Mouse (Mus musculus) ES-Bruce4 (cell line): ENCODE measurements around the gene Gmps. TPM values are rescaled to one million over a fixed set of nuclear protein-coding genes. Genes with fewer than 3 reads are reported as not detected.

Experiments
- H3K27ac ChIP-seq: 2 replicates; pipeline ENCODE4 v1.5.1; 2012; ENCODE audit warnings: low read length, inconsistent platforms; ENCODE audit not compliant: insufficient read depth
- H3K27me3 ChIP-seq: 2 replicates; pipeline ENCODE4 v1.6.1; 2012; ENCODE audit warnings: mild to moderate bottlenecking, low read length, inconsistent platforms; ENCODE audit not compliant: control insufficient read depth, poor library complexity, insufficient read depth, severe bottlenecking
- H3K36me3 ChIP-seq: 2 replicates; pipeline ENCODE4 v1.6.1; 2012; ENCODE audit warnings: inconsistent platforms, mild to moderate bottlenecking, low read length, moderate library complexity; ENCODE audit not compliant: control insufficient read depth, poor library complexity, insufficient read depth, severe bottlenecking
- H3K4me1 ChIP-seq: one replicate; pipeline ENCODE4 v1.8.1; 2011; ENCODE audit warnings: low read length; ENCODE audit not compliant: control insufficient read depth, insufficient read depth
- H3K4me3 ChIP-seq: 2 replicates; pipeline ENCODE4 v1.5.1; 2011; ENCODE audit warnings: low read depth, mild to moderate bottlenecking, low read length
- H3K9ac ChIP-seq: 2 replicates; pipeline ENCODE4 v1.6.1; 2012; ENCODE audit warnings: low read depth, mild to moderate bottlenecking, inconsistent platforms; ENCODE audit not compliant: poor library complexity, severe bottlenecking
- H3K9me3 ChIP-seq: replicated peaks from 2 replicates; pipeline ENCODE4 v1.6.1; 2012; ENCODE audit warnings: mild to moderate bottlenecking, low read length, inconsistent platforms; ENCODE audit not compliant: control insufficient read depth, poor library complexity, insufficient read depth, severe bottlenecking
- CTCF ChIP-seq: IDR thresholded peaks from one replicate; pipeline ENCODE4 v1.8.1; 2011; ENCODE audit warnings: low read depth, low read length
- EP300 ChIP-seq: IDR thresholded peaks from 2 replicates; pipeline ENCODE4 v1.6.1; 2011; ENCODE audit warnings: low read depth, low read length; ENCODE audit not compliant: insufficient read depth
- POLR2A ChIP-seq: IDR thresholded peaks from one replicate; pipeline ENCODE4 v1.8.1; 2011; ENCODE audit warnings: low read length; ENCODE audit not compliant: insufficient read depth
- polyA plus RNA-seq: library from polyadenylated mRNA; stranded (reverse); fragments of >200 nt; gene quantifications from 2 replicates; pipeline ENCODE4 v1.2.4, GENCODE M21; 2011; ENCODE audit warnings: low read depth; ENCODE audit not compliant: missing spikeins, insufficient read depth, insufficient read length

The Gmps gene
- polyA plus RNA-seq, 1 experiment, result 58.3 TPM

- Histone ChIP-seq H3K27me3 (no peaks in the 10 kb centered on the region), H3K36me3 (peaks cover 52% of the 10 kb centered on the region), H3K9me3 (no peaks in the 10 kb centered on the region), H3K4me3 (no peak overlapping the region), H3K27ac (no peak overlapping the region), H3K4me1 (no peaks in the 10 kb centered on the region), H3K9ac (no peak overlapping the region)
- TF ChIP-seq CTCF (no peak), POLR2A (no peak), EP300 (no peak)
Observed at GRCm38 (mm10) chr3:63988722-63989440, 13.0 kb downstream of the Gmps start.

DNA sequence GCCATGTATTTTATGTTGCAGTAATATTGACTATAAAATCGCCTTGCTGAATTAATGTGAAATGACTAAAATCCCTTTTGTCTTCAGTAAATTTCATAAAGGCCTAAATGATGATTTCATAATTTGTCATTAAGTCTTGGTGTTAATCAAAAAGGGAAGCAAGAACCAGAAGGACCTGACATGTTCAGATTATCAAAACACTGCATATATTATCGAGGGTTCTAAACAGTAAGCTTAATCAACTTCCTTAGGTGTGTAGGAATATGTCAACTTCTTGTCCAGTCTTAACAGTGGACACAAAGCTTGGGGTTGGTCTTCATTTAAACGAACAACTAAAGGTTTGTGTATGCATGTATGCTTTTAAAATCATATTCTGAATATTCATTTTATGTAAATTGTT is 45.5 kb downstream of the Gmps start:
- Histone ChIP-seq H3K4me3 (no peak overlapping the region), H3K9me3 (no peaks in the 10 kb centered on the region), H3K4me1 (no peaks in the 10 kb centered on the region), H3K27me3 (no peaks in the 10 kb centered on the region), H3K9ac (no peak overlapping the region), H3K27ac (no peak overlapping the region), H3K36me3 (peaks cover 2% of the 10 kb centered on the region)
- no peak for TF ChIP-seq EP300
- no peak for TF ChIP-seq POLR2A
- TF ChIP-seq CTCF, result no peak

DNA sequence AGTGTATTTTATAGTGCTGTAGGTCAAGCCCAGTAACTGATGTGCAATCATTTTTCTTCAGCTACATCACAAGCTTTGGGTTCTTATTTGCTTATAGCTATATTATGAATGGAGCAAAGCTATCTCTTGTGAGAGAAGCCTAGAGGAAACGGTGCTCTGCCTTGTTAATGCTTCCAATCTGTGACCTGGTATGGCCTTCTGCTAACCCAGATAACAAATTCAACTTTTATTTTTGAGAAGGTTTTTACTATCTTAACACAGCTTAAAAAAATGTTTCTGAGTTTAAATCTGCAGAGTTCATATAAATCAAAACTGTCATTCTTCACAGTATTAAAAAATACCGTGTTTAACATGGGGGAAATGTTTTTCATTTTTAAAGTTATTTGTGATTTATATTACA is 46.0 kb downstream of the Gmps start:
- no peaks in the 10 kb centered on the region for H3K4me1 ChIP-seq
- H3K4me3 ChIP-seq, result no peak overlapping the region
- no peaks in the 10 kb centered on the region for H3K27me3 ChIP-seq
- no peak for TF ChIP-seq EP300
- no peak for TF ChIP-seq CTCF
- TF ChIP-seq POLR2A, result no peak
- no peak overlapping the region for H3K9ac ChIP-seq
- H3K36me3 ChIP-seq, result peaks cover 2% of the 10 kb centered on the region
- no peak overlapping the region for H3K27ac ChIP-seq
- H3K9me3 ChIP-seq, result no peaks in the 10 kb centered on the region

DNA sequence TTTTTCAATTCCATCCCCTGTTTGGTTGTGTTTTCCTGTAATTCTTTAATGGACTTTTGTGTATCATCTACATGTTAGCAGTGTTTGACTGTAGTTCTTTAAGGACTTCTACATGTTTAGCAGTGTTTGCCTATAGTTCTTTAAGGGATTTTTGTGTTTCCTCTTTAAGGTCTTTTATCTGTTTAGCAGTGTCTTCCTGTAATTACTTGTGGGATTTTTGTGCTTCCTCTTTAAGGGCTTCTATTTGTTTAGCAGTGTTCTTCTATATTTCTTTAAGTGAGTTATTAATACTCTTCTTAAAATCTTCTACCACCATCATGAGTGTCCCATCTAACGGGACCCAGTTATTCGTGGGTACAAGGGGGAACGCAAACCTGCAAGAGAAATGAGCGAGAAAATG is 53.9 kb downstream of the Gmps start:
- H3K36me3 ChIP-seq, result no peaks in the 10 kb centered on the region; the same call in 1 of the 2 replicates
- no peak overlapping the region for H3K9ac ChIP-seq
- H3K4me1 ChIP-seq, result no peaks in the 10 kb centered on the region
- H3K27me3 ChIP-seq, result no peaks in the 10 kb centered on the region
- no peak overlapping the region for H3K4me3 ChIP-seq
- no peak overlapping the region for H3K27ac ChIP-seq
- TF ChIP-seq CTCF (no peak), EP300 (no peak), POLR2A (no peak)
- H3K9me3 ChIP-seq, result peaks cover 16% of the 10 kb centered on the region

GRCm38 (mm10) chr3:64038136-64038841 is 62.4 kb downstream of the Gmps start:
- no peak overlapping the region for H3K4me3 ChIP-seq
- no peak overlapping the region for H3K9ac ChIP-seq
- H3K27me3 ChIP-seq, result no peaks in the 10 kb centered on the region
- no peaks in the 10 kb centered on the region for H3K36me3 ChIP-seq
- no peaks in the 10 kb centered on the region for H3K9me3 ChIP-seq
- H3K4me1 ChIP-seq, result no peaks in the 10 kb centered on the region
- H3K27ac ChIP-seq, result no peak overlapping the region
- TF ChIP-seq EP300 (no peak), CTCF (no peak), POLR2A (no peak)
